Mouse (Mus musculus): ENCODE results near the gene Zfp36l1.

Gene Zfp36l1

GRCm38 (mm10) chr12:80130558-80131358, 17.9 kb upstream of the Zfp36l1 start:
- no peak for DNase-seq (ENCODE audit: low spot score)

- no peak for DNase-seq (ENCODE audit: low spot score)
Observed at GRCm38 (mm10) chr12:80129531-80129930, 16.7 kb upstream of the Zfp36l1 start.

- DNase-seq (ENCODE audit: low spot score), result no peak
Observed at GRCm38 (mm10) chr12:80127191-80127762, 14.5 kb upstream of the Zfp36l1 start.

GRCm38 (mm10) chr12:80125316-80125715, 12.5 kb upstream of the Zfp36l1 start:
- DNase-seq (ENCODE audit: low spot score), result no peak

GRCm38 (mm10) chr12:80124756-80125155, 11.9 kb upstream of the Zfp36l1 start:
- DNase-seq (ENCODE audit: low spot score), result no peak

GRCm38 (mm10) chr12:80124211-80124610, 11.4 kb upstream of the Zfp36l1 start:
- DNase-seq (ENCODE audit: low spot score), result no peak

GRCm38 (mm10) chr12:80123227-80123803, 10.5 kb upstream of the Zfp36l1 start:
- no peak for DNase-seq (ENCODE audit: low spot score)

- no peak for DNase-seq (ENCODE audit: low spot score)
Observed at GRCm38 (mm10) chr12:80121438-80121837, 8.6 kb upstream of the Zfp36l1 start.

GRCm38 (mm10) chr12:80118588-80118987, 5.8 kb upstream of the Zfp36l1 start:
- no peak for DNase-seq (ENCODE audit: low spot score)

GRCm38 (mm10) chr12:80116206-80117112, 3.6 kb upstream of the Zfp36l1 start:
- DNase-seq (ENCODE audit: low spot score), result no peak

GRCm38 (mm10) chr12:80115863-80116194, 3.0 kb upstream of the Zfp36l1 start:
- DNase-seq (ENCODE audit: low spot score), result no peak

GRCm38 (mm10) chr12:80115142-80115862, 2.5 kb upstream of the Zfp36l1 start:
- peak; percentile 78 for DNase-seq (ENCODE audit: low spot score)

GRCm38 (mm10) chr12:80114892-80115141, 2.0 kb upstream of the Zfp36l1 start:
- no peak for DNase-seq (ENCODE audit: low spot score)

- peak; percentile 75 for DNase-seq (ENCODE audit: low spot score)
Observed at GRCm38 (mm10) chr12:80114031-80114891, 1.4 kb upstream of the Zfp36l1 start.

- no peak for DNase-seq (ENCODE audit: low spot score)
Observed at GRCm38 (mm10) chr12:80113586-80114021, 791 bp upstream of the Zfp36l1 start.

- no peak for DNase-seq (ENCODE audit: low spot score)
Observed at GRCm38 (mm10) chr12:80112071-80112660, 647 bp downstream of the Zfp36l1 start.

- no peak for DNase-seq (ENCODE audit: low spot score)
Observed at GRCm38 (mm10) chr12:80111131-80112070, 1.4 kb downstream of the Zfp36l1 start.

GRCm38 (mm10) chr12:80110546-80110870, 2.3 kb downstream of the Zfp36l1 start:
- no peak for DNase-seq (ENCODE audit: low spot score)

GRCm38 (mm10) chr12:80109753-80110545, 2.9 kb downstream of the Zfp36l1 start:
- no peak for DNase-seq (ENCODE audit: low spot score)
